Mouse (Mus musculus): ENCODE measurements around the gene L3mbtl1.
"Not testable (repeated sequence)": the region's sequence is repeated elsewhere in the genome, so short reads cannot be mapped to it uniquely, and the experiment has no call there.

L3mbtl1 gene

DNA sequence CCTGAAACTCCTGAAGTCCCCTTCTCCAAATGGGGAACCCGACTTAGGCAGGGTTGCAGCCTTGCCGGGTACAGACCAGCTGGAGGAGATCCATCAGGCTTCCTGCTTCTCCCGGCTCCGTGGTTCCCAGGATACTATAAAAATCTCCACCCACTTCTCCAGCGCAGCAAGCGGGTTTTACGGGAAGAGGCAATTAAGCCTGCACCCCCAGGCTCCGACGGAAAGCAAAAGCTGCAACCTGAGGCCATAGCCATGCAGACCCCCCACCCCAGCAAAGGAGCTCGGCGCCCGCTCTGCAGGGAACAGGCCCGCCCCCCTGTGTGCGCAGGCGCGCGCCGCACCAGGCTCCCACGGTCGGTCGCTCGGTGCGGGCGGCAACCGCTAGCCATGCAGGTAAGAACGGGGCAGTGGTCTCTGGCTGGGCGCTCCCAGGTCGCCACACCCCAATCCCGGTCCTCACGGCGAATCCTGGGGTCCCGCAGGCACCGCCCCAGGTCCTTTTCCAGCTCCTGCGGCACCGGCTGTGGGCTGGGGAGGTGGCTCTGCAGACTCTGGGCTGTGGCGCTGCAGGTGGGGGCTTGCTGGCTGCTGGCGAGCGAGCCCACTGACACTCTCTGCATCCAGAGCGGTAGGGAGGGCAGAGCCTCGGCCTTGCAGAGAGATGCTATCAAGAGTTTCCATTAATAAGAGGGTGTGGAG lies at the start of gene L3mbtl1:
Gene L3mbtl1, plus strand, starts transcription at position 325 of the 699 bp plus-strand sequence.
- peak; percentile 55 for DNase-seq (ENCODE audit: low read depth, low spot score)

DNA sequence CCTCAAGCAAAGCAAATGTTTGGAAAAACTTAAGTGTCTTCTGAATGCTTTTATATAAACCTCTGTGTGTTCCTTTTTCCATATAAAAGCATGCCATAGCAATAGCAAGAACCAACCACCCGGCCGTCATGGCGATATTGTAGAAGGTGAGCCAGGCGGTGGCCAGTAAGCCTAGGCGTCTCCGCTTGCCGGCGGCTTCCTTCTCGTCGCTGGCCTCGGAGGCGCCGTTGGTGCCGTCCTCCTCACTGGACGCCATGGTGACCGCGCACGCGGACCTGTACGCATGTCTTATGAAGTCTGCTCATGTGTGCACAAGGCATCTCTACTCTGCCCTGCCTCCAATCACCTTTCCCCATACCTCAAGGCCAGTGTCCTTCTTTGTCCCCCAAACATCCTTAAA lies 44.0 kb upstream of the L3mbtl1 start:
- not testable (repeated sequence) for DNase-seq (ENCODE audit: low read depth, low spot score)

DNA sequence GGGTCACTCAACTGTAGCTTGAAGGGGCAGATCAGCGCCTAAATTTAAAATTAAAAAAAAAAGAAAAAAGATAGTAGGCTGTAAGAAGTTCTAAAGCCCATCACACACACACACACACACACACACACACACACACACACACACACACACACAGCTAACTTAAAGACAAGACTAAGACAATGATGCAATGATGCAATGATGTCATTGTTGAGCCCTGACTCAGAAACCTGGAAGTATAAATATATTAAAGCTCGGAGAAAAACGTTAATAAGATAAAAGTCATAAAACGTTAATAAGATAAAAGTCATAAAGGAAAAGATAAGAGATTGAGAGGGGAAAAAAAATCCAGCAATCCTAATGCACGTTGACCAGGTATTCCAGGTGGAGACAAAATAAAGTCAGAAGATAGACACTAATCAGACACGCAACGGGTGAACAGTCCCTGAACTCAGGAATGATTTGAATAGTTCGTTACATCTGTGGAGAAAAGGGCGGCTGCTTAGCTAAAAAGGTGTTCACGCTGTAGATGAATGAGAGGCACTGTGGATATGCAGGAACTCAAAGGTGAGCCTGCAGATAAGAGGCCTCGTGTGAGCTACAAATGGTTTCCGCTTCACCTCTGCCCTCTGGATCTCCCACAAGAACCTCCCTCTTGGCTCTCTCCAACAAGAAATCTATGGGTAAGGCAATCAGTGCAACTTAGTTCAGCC lies 43.2 kb upstream of the L3mbtl1 start:
- DNase-seq (ENCODE audit: low read depth, low spot score): no peak

DNA sequence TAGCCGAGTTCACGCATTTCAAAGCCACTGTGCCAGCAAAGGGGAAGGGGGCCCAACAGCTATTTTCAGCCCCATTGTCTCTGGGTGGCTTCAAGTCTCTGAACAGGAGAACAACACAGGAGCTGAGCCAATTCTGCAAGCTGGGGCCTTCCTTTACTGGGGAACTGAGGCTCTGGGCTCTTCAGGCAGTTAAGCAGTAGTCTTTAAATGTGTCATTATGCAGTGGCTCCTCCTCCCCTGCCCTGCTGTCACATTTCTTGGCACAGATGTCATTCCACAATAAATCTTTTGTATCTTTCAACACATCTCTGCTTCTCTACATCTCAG lies 42.7 kb upstream of the L3mbtl1 start:
- DNase-seq (ENCODE audit: low read depth, low spot score): no peak

DNA sequence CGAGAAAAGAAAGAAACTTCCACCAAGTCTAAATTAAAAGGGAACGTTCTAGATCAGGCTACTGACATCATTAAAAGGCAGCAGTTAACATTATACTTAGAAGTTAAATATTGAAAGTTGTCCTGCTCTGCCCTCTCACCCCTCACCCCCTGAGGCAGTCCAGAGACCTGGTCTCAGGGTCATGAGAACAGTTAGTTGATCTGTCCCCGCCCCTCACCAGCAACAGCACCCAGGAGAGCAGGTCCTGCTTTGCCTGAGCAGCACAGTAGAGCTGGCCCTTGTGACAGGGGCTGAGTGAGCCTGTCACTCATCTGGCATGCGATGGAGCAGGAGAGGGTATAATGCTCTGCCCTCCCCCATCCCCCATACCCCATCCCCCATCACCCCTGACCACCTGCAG lies 37.4 kb upstream of the L3mbtl1 start:
- DNase-seq (ENCODE audit: low read depth, low spot score): no peak

DNA sequence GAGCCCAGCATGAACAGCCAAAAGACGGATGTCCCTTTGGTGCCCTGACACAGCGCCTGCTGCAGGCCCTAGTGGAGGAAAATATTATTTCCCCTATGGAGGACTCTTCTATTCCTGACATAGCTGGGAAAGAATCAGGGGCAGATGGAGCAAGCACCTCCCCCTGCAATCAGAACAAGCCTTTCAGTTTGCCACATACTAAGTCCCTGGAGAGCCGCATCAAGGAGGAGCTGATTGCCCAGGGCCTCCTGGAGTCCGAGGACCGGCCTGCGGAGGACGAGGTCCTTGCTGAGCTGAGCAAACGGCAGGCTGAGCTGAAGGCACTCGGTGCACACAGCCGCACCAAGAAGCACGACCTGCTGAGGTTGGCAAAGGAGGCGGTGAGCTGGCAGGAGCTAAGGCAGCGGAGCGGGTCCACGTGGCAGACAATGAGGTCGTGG lies 35.2 kb upstream of the L3mbtl1 start:
- peak; percentile 66 for DNase-seq (ENCODE audit: low read depth, low spot score)

DNA sequence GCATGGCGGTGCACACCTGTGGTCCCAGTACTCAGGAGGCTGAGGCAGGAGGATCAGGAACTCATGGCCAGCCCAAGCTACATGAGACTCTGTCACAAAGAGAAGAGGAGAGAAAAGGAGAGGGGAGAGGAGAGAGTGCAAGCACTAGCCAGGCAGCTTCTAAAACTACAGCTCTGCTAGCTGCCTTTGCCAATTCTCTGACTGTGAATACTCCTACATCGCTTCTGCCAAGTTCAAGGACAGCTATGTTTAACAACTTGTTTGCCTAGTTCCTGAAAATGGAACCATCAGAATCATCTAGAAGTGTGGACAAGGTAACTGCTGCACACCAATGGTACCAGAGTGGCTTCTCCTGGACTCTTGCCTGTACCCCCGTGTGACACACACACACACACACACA lies 29.2 kb upstream of the L3mbtl1 start:
- no peak for DNase-seq (ENCODE audit: low read depth, low spot score)

DNA sequence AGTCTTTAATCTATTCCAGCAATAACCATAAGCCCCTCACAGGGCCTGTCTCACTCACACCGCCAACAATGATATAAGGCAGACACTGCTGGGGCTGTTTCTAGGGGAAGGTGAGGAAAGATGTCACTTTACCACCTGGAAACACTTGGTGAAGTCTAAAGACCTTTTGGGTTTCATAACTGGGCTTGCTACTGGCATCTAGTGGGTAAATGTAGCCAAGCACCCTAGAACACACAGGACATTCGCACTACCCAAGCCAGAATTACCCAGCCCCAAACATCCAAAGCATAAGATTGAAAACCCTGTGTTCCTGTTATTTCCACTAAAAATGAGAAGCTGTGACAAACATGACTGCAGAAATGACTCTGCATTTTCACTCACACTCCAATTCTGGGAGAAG lies 28.8 kb upstream of the L3mbtl1 start:
- DNase-seq (ENCODE audit: low read depth, low spot score): no peak

DNA sequence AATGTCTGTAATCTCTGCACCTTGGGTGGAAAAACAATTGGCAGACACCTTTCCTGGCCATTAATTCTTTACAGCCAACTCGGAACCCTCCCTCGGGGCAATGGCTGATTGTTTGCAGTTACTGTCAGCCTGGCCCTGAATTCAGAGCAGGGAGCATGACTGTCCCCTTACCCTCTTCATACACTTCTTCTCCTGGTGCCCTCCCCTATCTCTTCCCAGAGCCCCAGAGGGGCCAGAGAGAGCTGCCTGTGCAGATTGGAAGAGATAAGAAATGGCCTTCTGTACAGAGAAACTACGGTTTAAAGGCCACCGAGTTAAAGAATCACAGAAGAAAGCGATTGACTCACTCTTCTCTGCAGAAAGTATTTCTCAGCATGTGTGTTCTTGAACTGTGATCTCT lies 23.3 kb upstream of the L3mbtl1 start:
- DNase-seq (ENCODE audit: low read depth, low spot score): no peak

DNA sequence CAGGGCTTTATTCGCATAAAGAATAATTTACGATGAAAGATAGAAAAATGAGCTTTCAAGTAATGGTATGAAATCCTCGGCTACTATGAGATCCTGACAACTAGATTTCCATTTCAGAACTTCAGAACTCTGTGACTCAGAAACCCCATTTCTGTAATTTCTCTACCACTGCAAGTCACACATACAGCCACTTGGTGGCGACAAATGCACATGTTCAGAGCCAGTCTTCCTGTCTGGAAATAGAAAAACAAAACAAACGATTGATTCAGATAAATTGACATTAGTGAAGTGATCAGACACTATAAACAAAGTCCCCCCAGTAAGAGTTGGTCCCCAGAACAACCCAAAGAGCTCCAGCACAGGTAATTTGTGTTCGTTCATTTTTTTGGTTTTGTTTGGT lies 21.1 kb upstream of the L3mbtl1 start:
- peak; percentile 65 for DNase-seq (ENCODE audit: low read depth, low spot score)

DNA sequence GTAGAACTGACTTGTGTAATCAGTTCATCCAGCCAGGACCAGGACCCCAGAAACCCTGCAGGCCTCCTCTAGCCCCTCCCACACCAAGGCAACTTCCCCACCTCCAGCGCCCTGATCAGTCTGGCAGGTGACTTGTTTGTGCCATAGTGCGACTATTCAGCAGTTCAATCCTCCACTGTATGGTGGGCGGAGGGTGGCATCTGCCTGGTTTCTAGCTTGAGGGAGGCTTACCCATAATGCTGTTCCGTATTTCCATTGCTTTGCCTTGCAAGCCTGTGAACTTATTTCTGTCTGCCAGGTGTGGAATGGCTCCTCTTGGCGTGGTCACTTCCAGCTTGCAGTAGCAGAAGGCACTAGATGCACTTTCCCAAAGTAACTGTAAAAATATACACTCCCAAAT lies 20.4 kb upstream of the L3mbtl1 start:
- no peak for DNase-seq (ENCODE audit: low read depth, low spot score)

DNA sequence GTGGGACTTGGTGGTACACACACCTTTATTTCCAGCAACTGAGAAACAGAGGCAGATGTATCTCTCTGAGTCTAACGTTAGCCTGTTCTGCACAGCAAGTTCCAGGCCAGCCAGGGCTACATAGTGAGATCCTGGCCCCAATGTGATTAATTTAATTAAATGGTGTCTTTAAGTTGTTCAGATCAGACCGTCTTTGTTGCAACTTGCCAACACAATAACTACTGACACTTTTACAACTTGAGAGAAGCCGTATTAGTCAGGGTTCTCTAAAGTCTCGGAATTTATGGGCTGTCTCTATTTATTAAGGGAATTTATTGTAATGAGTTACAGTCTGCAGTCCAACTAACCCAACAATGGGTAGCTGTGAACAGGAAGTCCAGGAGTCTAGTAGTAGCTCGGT lies 19.1 kb upstream of the L3mbtl1 start:
- DNase-seq (ENCODE audit: low read depth, low spot score): no peak

DNA sequence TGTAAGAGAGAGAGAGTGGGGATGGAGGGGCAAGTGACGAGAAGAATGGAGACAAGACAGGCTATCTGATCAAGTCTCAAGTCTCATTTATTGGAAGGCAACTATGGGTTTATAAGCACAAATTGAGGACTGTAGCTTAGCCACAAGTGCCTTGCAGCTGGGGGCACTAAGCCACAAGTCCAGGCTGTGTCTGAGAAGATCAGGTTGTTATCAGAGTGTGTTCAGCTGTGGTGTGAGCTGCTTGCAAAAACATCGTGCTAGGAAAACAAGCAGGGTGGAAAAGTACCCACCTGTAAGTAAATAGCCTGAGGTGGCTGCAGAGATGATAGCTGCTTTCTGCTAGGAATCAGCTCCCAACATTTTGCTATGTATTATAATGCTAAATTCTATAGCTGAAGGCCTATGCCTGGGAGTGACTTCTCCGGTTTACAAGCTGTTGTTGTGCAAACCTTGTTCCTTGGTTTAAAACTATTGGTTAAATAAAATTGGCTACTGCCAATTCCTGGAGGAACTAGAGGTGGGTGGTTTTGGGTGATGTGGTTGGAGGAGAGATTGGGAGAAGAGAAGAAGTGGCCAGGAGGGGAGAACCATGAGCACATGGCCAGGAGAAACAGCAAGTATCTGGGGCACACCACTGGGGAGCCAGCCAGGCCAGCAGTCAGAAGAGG lies 15.2 kb upstream of the L3mbtl1 start:
- DNase-seq (ENCODE audit: low read depth, low spot score): peak; percentile 64

DNA sequence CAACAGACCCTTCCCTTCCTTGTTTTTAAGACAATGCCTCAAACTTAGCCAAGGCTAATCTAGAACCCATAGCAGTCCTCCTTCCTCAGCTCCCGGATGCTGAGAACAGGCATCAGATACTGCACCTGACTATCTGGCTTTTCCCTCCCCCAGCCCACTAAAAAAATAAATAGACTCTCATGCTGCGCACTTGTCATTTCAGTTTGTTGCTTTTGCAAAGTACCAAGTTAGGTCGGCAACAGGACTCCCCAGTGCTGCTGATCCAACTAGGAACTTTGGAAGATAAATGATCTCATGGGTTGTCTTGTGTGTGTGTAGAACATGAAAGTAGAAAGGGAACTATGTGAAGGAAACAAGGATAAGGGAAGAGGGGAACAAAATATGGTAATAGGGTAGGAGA lies 13.6 kb upstream of the L3mbtl1 start:
- no peak for DNase-seq (ENCODE audit: low read depth, low spot score)

DNA sequence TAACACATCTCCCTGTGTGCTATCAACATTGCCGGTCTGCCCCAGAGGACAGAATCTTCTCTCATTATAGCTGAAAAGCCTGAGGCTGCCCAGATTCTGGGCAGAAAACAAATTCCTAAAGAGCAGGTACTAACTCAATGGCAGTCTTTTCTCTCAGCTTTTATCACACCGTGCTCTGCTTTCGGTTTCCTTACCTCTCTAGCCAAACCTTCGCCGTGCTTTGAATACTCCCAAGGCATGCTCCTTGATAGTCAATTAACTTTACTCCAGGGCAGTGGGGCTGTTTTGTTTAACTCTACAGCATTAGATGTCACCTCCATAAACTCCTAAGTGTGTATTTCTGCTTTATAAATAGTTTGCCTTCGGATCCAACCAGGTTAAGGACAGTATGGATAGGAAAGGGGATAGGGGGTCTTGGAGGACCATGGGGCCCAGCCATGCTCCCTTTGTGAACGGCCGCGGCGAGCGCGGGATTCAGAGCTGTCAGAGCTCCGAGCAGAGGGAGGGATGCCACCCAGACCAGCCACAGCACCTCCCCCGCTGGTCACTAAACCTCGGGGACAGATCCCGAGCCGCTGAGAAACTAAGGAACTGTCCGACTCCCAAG lies 12.7 kb upstream of the L3mbtl1 start:
- DNase-seq (ENCODE audit: low read depth, low spot score): no peak

DNA sequence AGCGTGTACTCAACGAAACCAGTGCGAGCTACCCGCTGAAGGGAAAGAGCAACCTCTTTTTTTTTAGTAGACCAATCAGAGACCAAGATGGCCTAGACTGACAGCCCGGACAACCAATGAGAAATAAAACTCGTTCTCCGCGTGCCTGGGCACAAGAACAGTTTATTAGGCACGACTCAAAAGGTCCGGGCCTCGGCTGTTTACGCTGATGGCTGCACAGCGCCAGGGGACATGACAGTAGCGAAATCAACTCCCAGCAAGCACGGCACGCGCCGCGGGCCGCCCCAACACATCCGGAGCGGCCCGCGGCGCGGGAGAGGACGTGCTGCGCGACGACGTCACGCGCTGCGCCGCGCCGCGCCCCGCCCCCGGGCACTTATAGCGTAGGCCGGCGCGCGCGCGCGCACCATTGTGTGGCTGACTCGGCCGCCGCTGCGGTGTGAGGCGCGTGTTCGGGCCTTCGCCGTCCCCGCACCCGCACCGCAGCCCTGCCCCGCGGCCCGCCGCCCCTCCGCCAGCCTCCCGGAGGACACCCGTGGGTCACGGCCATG lies 12.1 kb upstream of the L3mbtl1 start, which contains the start of gene Srsf6:
Gene Srsf6, plus strand, starts transcription at position 406 of the 551 bp plus-strand sequence.
- peak; percentile 93 for DNase-seq (ENCODE audit: low read depth, low spot score)

DNA sequence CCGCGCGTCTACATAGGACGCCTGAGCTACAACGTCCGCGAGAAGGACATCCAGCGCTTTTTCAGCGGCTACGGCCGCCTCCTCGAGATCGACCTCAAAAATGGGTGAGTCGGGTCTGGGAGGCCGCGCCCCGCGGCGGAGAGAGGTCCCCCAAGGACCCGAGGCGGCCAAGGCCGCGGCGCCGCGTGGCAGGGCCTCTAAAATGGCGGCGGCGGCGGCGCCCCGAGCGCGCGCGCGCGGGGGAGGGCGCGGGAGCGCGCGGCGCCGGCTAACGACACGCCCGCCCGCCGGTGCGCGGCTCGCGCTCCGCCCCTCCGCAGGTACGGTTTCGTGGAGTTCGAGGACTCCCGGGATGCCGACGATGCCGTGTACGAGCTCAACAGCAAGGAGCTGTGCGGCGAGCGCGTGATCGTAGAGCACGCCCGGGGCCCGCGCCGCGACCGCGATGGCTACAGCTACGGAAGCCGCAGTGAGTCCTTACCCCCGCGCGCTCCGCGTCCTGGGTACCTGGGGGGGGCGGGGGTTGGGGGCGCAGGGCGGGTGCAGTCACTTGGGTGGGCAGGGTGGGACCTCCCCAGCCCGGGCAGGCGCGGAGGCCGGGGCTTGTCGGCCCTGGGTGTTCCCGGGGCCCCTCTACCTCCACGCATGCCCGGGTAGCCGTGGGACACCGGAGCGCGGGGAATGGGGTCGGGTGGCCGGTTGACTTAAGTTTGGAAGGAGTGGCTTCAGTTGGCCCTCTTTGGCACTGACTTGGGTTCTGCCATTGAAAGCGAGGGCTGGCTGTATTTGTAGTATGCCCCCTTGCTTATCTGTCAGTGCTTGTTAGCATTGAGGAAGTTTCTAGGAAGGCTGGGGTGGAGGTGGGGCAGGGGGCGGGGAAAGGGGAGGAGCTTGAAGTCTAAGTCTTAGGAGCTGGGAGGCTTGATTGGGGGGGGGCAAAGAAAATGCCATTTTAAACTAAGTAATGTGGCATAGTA lies 11.3 kb upstream of the L3mbtl1 start:
- peak; percentile 79 for DNase-seq (ENCODE audit: low read depth, low spot score)

DNA sequence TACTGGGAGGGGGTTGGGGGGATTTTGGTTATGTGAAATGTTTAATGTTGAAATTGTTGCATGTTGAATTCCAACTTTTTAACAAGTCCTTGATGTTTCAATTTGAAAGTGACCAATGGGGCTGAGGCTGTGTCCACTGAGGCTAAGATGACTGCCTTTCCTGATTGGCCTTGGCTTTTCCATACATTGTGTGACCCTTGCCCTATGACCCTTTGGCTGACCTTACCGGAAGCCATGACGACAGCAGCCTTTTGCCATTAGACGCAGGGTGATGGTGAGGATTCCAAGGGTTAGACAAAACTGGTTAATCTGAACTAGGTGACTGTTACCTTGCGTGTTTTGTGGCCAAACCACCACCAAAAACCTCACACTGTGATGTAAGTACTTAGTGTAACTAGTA lies 10.6 kb upstream of the L3mbtl1 start:
- DNase-seq (ENCODE audit: low read depth, low spot score): peak; percentile 50

DNA sequence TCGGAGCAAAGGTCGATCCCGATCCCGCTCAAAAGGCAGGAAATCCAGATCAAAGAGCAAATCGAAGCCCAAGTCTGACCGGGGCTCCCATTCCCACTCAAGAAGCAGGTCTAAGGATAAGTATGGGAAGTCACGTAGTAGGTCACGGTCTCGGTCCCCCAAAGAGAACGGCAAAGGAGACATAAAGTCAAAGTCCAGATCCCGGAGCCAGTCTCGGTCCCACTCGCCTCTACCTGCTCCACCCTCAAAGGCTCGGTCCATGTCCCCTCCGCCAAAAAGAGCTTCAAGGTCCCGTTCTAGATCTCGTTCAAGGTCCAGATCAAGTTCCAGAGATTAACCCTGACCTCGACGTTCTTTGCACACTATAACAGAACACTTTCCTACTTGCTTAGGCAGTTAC lies 8.9 kb upstream of the L3mbtl1 start:
- no peak for DNase-seq (ENCODE audit: low read depth, low spot score)

DNA sequence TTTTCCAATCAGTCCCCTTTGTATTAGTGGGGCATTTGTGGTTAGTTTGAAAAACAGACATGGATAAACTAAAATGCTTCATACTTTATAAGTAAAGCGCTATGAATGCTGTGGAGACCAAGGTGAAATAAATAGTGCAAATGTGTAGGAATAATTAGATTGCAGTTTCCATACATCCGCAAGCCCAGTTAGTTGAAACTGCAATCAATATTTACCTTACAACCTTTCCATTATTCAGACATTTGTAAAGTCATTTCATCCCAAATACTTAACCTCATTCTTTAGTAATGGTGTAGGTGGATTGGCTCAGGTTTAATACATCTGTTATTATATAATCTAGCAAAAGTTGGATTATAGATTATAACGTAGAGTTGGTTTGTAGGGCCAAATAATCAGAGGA lies 7.6 kb upstream of the L3mbtl1 start:
- DNase-seq (ENCODE audit: low read depth, low spot score): no peak

DNA sequence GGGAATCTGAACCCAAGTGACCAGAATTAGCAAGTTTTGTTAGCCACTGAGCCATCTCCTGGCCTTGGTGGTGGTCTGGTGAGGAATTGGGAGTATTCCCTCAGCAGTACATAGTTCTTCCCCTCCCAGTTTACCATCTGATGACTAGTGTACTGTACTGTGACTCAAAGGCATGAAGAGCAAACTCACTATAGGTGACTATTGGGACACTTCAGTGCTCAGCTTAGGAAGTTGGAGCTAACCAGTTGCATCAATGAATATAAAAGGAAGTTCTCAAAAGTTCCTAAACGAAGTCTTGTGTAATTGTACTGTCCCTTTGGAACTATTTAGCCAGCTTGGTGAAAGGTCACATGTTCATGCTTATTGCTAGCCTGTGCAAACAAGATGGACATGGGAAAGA lies 3.7 kb upstream of the L3mbtl1 start:
- DNase-seq (ENCODE audit: low read depth, low spot score): no peak
